Mouse (Mus musculus): ENCODE results near the gene Gm13691. TPM values are rescaled to one million over a fixed set of nuclear protein-coding genes. Genes with fewer than 3 reads are reported as not detected.

Gm13691 gene
- polyA plus RNA-seq, 1 experiment from 2014 or later: not detected

DNA sequence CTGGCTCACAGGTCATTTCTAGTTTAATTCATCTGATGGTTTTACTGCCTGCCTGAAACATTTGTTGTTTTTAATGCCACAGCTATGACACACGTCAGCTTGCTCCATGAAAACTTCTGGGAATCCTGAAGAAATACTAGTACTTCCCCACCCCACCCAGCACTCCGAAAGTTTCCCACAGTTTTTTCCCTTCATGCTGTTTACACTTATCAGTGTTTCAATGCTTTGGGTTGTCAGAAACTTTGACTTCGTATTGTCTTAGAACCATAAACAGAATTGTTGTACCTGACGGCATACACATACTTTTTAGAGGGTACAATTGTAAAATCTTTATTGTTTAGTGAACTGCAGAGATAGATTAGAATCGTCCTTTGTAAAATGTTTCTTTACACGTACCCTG is 48.9 kb downstream of the Gm13691 start:
- no peak for DNase-seq (ENCODE audit: low spot score)

More for the DNA sequence above, 48.9 kb downstream of the Gm13691 start:
- H3K27me3 ChIP-seq (ENCODE audit: control insufficient read depth, insufficient read depth, low read length): no peaks in the 10 kb centered on the region
- no peak for ATAC-seq (ENCODE audit: insufficient number of reproducible peaks, low FRiP score, low TSS enrichment, low read depth)
- no peak overlapping the region for H3K27ac ChIP-seq (replicated peaks; ENCODE audit: low read depth, low read length)
- H3K4me1 ChIP-seq (ENCODE audit: control insufficient read depth, insufficient read depth, low read length): no peaks in the 10 kb centered on the region
- H3K4me2 ChIP-seq (ENCODE audit: low read depth, severe bottlenecking): no peak overlapping the region
- H3K9ac ChIP-seq (ENCODE audit: low read length): no peak overlapping the region
- no peaks in the 10 kb centered on the region for H3K36me3 ChIP-seq (ENCODE audit: control insufficient read depth, insufficient read depth, low read length)
- no peak overlapping the region for H3K4me3 ChIP-seq (ENCODE audit: low read depth, low read length)
- WGBS: 67% methylated on average over 6 of the region's 6 CpGs
- H3K9me3 ChIP-seq (ENCODE audit: control insufficient read depth, low read length): no peaks in the 10 kb centered on the region

Other genes with a start within 250 kb of the Gm13691 start
- gene Fam171b, start 177.9 kb upstream of the Gm13691 start, polyA plus RNA-seq (2014; fragmentation: Nextera tagmentation; extraction: Ambion mirVana): 20.1 and 20.4 TPM in 2 replicates
- not detected in 2 replicates for gene Zswim2, start 49.3 kb upstream of the Gm13691 start, polyA plus RNA-seq (2014; fragmentation: Nextera tagmentation; extraction: Ambion mirVana)
- gene Gm13698, start 34.9 kb upstream of the Gm13691 start, polyA plus RNA-seq (2014; fragmentation: Nextera tagmentation; extraction: Ambion mirVana): not detected in 2 replicates
- not detected in 2 replicates for gene Gm13693, start 29.1 kb upstream of the Gm13691 start, polyA plus RNA-seq (2014; fragmentation: Nextera tagmentation; extraction: Ambion mirVana)
- not detected in 2 replicates for gene Gm13695, start 23.2 kb upstream of the Gm13691 start, polyA plus RNA-seq (2014; fragmentation: Nextera tagmentation; extraction: Ambion mirVana)
- gene Gm13696, start 17.4 kb upstream of the Gm13691 start, polyA plus RNA-seq (2014; fragmentation: Nextera tagmentation; extraction: Ambion mirVana): not detected in 2 replicates
- gene Gm13694, start 11.6 kb upstream of the Gm13691 start, polyA plus RNA-seq (2014; fragmentation: Nextera tagmentation; extraction: Ambion mirVana): not detected in 2 replicates
- gene Gm13697, start 5.8 kb upstream of the Gm13691 start, polyA plus RNA-seq (2014; fragmentation: Nextera tagmentation; extraction: Ambion mirVana): not detected in 2 replicates

All from limb, embryonic 11.5 days (tissue).